Mouse (Mus musculus) liver, embryonic 12.5 days (tissue): ENCODE results near the gene Huwe1. TPM values are rescaled to one million over a fixed set of nuclear protein-coding genes. Genes with fewer than 3 reads are reported as not detected.

Experiments used
- ATAC-seq: fragments of 200-750 bp; cut with Nextera tagmentation; 2 replicates; pipeline ENCODE4 v1.8.0; 2017; ENCODE audit warnings: moderate number of reproducible peaks, mild to moderate bottlenecking, moderate library complexity
- H3K27ac ChIP-seq: fragments of 300-500 bp; sonication (generic); 2 replicates; pipeline ENCODE4 v1.5.1; 2016; ENCODE audit warnings: mild to moderate bottlenecking
- H3K27me3 ChIP-seq: fragments of 300-500 bp; sonication (generic); replicated peaks from 2 replicates; pipeline ENCODE4 v1.6.1; 2016; ENCODE audit warnings: mild to moderate bottlenecking, moderate library complexity
- H3K36me3 ChIP-seq: fragments of 300-500 bp; sonication (generic); 2 replicates; pipeline ENCODE4 v1.6.1; 2016; ENCODE audit warnings: mild to moderate bottlenecking, moderate library complexity
- H3K4me1 ChIP-seq: fragments of 300-500 bp; sonication (generic); 2 replicates; pipeline ENCODE4 v1.6.1; 2016
- H3K4me2 ChIP-seq: fragments of 300-500 bp; sonication (generic); 2 replicates; pipeline ENCODE4 v1.6.1; 2016; ENCODE audit warnings: mild to moderate bottlenecking, moderate library complexity
- H3K4me3 ChIP-seq: fragments of 300-500 bp; sonication (generic); 2 replicates; pipeline ENCODE4 v1.5.1; 2016; ENCODE audit warnings: mild to moderate bottlenecking, moderate library complexity
- H3K9ac ChIP-seq: fragments of 300-500 bp; sonication (generic); 2 replicates; pipeline ENCODE4 v1.6.1; 2016; ENCODE audit warnings: mild to moderate bottlenecking, moderate library complexity
- H3K9me3 ChIP-seq: fragments of 300-500 bp; sonication (generic); replicated peaks from 2 replicates; pipeline ENCODE4 v1.6.1; 2016; ENCODE audit warnings: mild to moderate bottlenecking, moderate library complexity
- WGBS: fragments of 180-500 bp; shearing (Covaris S2); methylation state at CpG from one replicate; pipeline ENCODE4 v1.1.7; 2016; ENCODE audit not compliant: insufficient replicate concordance; 5-methylcytosine and 5-hydroxymethylcytosine counted together
- polyA plus RNA-seq: library from polyadenylated mRNA; unstranded; fragments of >200 nt; fragmentation: Nextera tagmentation; extraction: Ambion mirVana; gene quantifications from 2 replicates; pipeline ENCODE4 v1.2.1, GENCODE M21; 2016

The Huwe1 gene
- polyA plus RNA-seq, result 25.7 and 26.0 TPM in 2 replicates

GRCm38 (mm10) chrX:151800701-151801511, at the start of gene Huwe1:
Gene Huwe1, plus strand, starts transcription at chrX:151800807.
- Histone ChIP-seq H3K9ac (peak within 1 kb of the TSS; percentile 79), H3K36me3 (no peaks in the 10 kb centered on the region), H3K27me3 (peaks cover 5% of the 10 kb centered on the region; the same call in 1 of the 2 replicates), H3K4me2 (peak within 1 kb of the TSS; percentile 72), H3K4me3 (peak within 1 kb of the TSS; percentile 68), H3K4me1 (peaks cover 12% of the 10 kb centered on the region), H3K27ac (peak within 1 kb of the TSS; percentile 80), H3K9me3 (no peaks in the 10 kb centered on the region)
- peak; percentile 55 for ATAC-seq
- 10% methylated on average over 32 of the region's 36 CpGs for WGBS

- Histone ChIP-seq H3K9me3 (no peaks in the 10 kb centered on the region), H3K4me2 (no peak overlapping the region), H3K27ac (no peak overlapping the region), H3K4me1 (no peaks in the 10 kb centered on the region), H3K9ac (no peak overlapping the region), H3K36me3 (no peaks in the 10 kb centered on the region), H3K27me3 (no peaks in the 10 kb centered on the region), H3K4me3 (no peak overlapping the region)
- 71% methylated on average over 1 of the region's 1 CpGs for WGBS
- no peak for ATAC-seq
Measured at GRCm38 (mm10) chrX:151780348-151780747, 20.3 kb upstream of the Huwe1 start.

- 59% methylated on average over 4 of the region's 4 CpGs for WGBS
- Histone ChIP-seq H3K36me3 (no peaks in the 10 kb centered on the region), H3K4me2 (no peak overlapping the region), H3K27ac (no peak overlapping the region), H3K4me1 (no peaks in the 10 kb centered on the region), H3K9ac (no peak overlapping the region), H3K4me3 (no peak overlapping the region), H3K9me3 (no peaks in the 10 kb centered on the region), H3K27me3 (no peaks in the 10 kb centered on the region)
- no peak for ATAC-seq
Measured at GRCm38 (mm10) chrX:151782939-151783338, 17.7 kb upstream of the Huwe1 start.

GRCm38 (mm10) chrX:151792766-151793165, 7.8 kb upstream of the Huwe1 start:
- 46% methylated on average over 2 of the region's 2 CpGs for WGBS
- H3K9me3 ChIP-seq, result no peaks in the 10 kb centered on the region
- H3K36me3 ChIP-seq, result no peaks in the 10 kb centered on the region
- no peaks in the 10 kb centered on the region; the same call in 1 of the 2 replicates for H3K27me3 ChIP-seq
- ATAC-seq, result no peak
- no peak overlapping the region for H3K27ac ChIP-seq
- H3K4me1 ChIP-seq, result no peaks in the 10 kb centered on the region
- no peak overlapping the region for H3K4me2 ChIP-seq
- no peak overlapping the region for H3K9ac ChIP-seq
- H3K4me3 ChIP-seq, result no peak overlapping the region

GRCm38 (mm10) chrX:151797970-151798369, 2.6 kb upstream of the Huwe1 start:
- H3K9ac ChIP-seq, result no peak overlapping the region
- no peak overlapping the region for H3K27ac ChIP-seq
- no peaks in the 10 kb centered on the region for H3K36me3 ChIP-seq
- no peak overlapping the region for H3K4me3 ChIP-seq
- no peaks in the 10 kb centered on the region; the same call in 1 of the 2 replicates for H3K27me3 ChIP-seq
- H3K9me3 ChIP-seq, result no peaks in the 10 kb centered on the region
- ATAC-seq, result no peak
- 13% methylated on average over 1 of the region's 1 CpGs for WGBS
- 0 out of 2 replicates have a peak, but pooled peaks cover 4% of the 10 kb centered on the region for H3K4me1 ChIP-seq
- no peak overlapping the region for H3K4me2 ChIP-seq

GRCm38 (mm10) chrX:151802328-151802955, 1.8 kb downstream of the Huwe1 start:
- Histone ChIP-seq H3K27ac (peak overlapping the region; percentile 90), H3K4me3 (peak overlapping the region; percentile 68), H3K27me3 (0 out of 2 replicates have a peak, but pooled peaks cover 5% of the 10 kb centered on the region), H3K4me2 (peak overlapping the region; percentile 72), H3K4me1 (peaks cover 12% of the 10 kb centered on the region), H3K36me3 (peaks cover 2% of the 10 kb centered on the region; the same call in 1 of the 2 replicates), H3K9me3 (no peaks in the 10 kb centered on the region), H3K9ac (peak overlapping the region; percentile 60)
- ATAC-seq, result no peak
- 14% methylated on average over 13 of the region's 13 CpGs for WGBS

- Histone ChIP-seq H3K9me3 (no peaks in the 10 kb centered on the region), H3K4me2 (peak overlapping the region; percentile 77), H3K9ac (peak overlapping the region; percentile 77), H3K4me1 (peaks cover 9% of the 10 kb centered on the region), H3K4me3 (peak overlapping the region; percentile 68), H3K27me3 (0 out of 2 replicates have a peak, but pooled peaks cover 5% of the 10 kb centered on the region), H3K36me3 (peaks cover 2% of the 10 kb centered on the region; the same call in 1 of the 2 replicates), H3K27ac (peak overlapping the region; percentile 93)
- peak; percentile 87 for ATAC-seq
- WGBS, result 10% methylated on average over 75 of the region's 77 CpGs
Measured at GRCm38 (mm10) chrX:151802956-151803776, 2.6 kb downstream of the Huwe1 start.

- Histone ChIP-seq H3K9me3 (no peaks in the 10 kb centered on the region), H3K27ac (peak overlapping the region; percentile 93), H3K36me3 (peaks cover 5% of the 10 kb centered on the region; the same call in 1 of the 2 replicates), H3K4me1 (peaks cover 8% of the 10 kb centered on the region), H3K27me3 (0 out of 2 replicates have a peak, but pooled peaks cover 5% of the 10 kb centered on the region), H3K9ac (peak overlapping the region; percentile 77), H3K4me2 (peak overlapping the region; percentile 77), H3K4me3 (peak overlapping the region; percentile 68)
- peak; percentile 57 for ATAC-seq
- 8% methylated on average over 20 of the region's 20 CpGs for WGBS
Measured at GRCm38 (mm10) chrX:151803777-151804101, 3.1 kb downstream of the Huwe1 start.

GRCm38 (mm10) chrX:151804388-151804787, 3.8 kb downstream of the Huwe1 start:
- no peak for ATAC-seq
- H3K9ac ChIP-seq, result peak overlapping the region; percentile 77
- peak overlapping the region; percentile 68 for H3K4me3 ChIP-seq
- peak overlapping the region; percentile 77 for H3K4me2 ChIP-seq
- peak overlapping the region; percentile 93 for H3K27ac ChIP-seq
- peaks cover 5% of the 10 kb centered on the region; the same call in 1 of the 2 replicates for H3K36me3 ChIP-seq
- H3K27me3 ChIP-seq, result 0 out of 2 replicates have a peak, but pooled peaks cover 5% of the 10 kb centered on the region
- 14% methylated on average over 9 of the region's 9 CpGs for WGBS
- H3K9me3 ChIP-seq, result no peaks in the 10 kb centered on the region
- H3K4me1 ChIP-seq, result peaks cover 8% of the 10 kb centered on the region

- peaks cover 28% of the 10 kb centered on the region for H3K36me3 ChIP-seq
- no peak overlapping the region for H3K4me3 ChIP-seq
- no peak overlapping the region for H3K4me2 ChIP-seq
- H3K27me3 ChIP-seq, result 0 out of 2 replicates have a peak, but pooled peaks cover 4% of the 10 kb centered on the region
- WGBS, result 88% methylated on average over 6 of the region's 6 CpGs
- H3K4me1 ChIP-seq, result no peaks in the 10 kb centered on the region
- no peak overlapping the region for H3K9ac ChIP-seq
- no peak overlapping the region for H3K27ac ChIP-seq
- no peak for ATAC-seq
- H3K9me3 ChIP-seq, result no peaks in the 10 kb centered on the region
Measured at GRCm38 (mm10) chrX:151811481-151811880, 10.9 kb downstream of the Huwe1 start.

GRCm38 (mm10) chrX:151813656-151814055, 13.0 kb downstream of the Huwe1 start:
- Histone ChIP-seq H3K4me3 (no peak overlapping the region), H3K9me3 (no peaks in the 10 kb centered on the region), H3K27me3 (0 out of 2 replicates have a peak, but pooled peaks cover 4% of the 10 kb centered on the region), H3K27ac (no peak overlapping the region), H3K4me1 (no peaks in the 10 kb centered on the region), H3K36me3 (peaks cover 24% of the 10 kb centered on the region), H3K4me2 (no peak overlapping the region), H3K9ac (no peak overlapping the region)
- 77% methylated on average over 1 of the region's 1 CpGs for WGBS
- ATAC-seq, result no peak
